Mouse (Mus musculus) liver, embryonic 15.5 days (tissue): Measurements from ENCODE around the gene Nkx2-3. TPM values are rescaled to one million over a fixed set of nuclear protein-coding genes. Genes with fewer than 3 reads are reported as not detected.

Source experiments
- ATAC-seq: fragments of 200-750 bp; cut with Nextera tagmentation; 2 replicates; pipeline ENCODE4 v1.8.0; 2017; ENCODE audit warnings: moderate number of reproducible peaks, mild to moderate bottlenecking, moderate library complexity; ENCODE audit not compliant: insufficient read depth
- H3K27ac ChIP-seq: fragments of 300-500 bp; sonication (generic); replicated peaks from 2 replicates; pipeline ENCODE4 v1.5.1; 2015; ENCODE audit warnings: mild to moderate bottlenecking, inconsistent platforms
- H3K27me3 ChIP-seq: fragments of 300-500 bp; sonication (generic); 2 replicates; pipeline ENCODE4 v1.6.1; 2015; ENCODE audit warnings: mild to moderate bottlenecking, inconsistent platforms
- H3K36me3 ChIP-seq: fragments of 300-500 bp; sonication (generic); replicated peaks from 2 replicates; pipeline ENCODE4 v1.6.1; 2015; ENCODE audit warnings: moderate library complexity, mild to moderate bottlenecking, inconsistent platforms
- H3K4me1 ChIP-seq: fragments of 300-500 bp; sonication (generic); replicated peaks from 2 replicates; pipeline ENCODE4 v1.6.1; 2015; ENCODE audit warnings: inconsistent platforms
- H3K4me2 ChIP-seq: fragments of 300-500 bp; sonication (generic); 2 replicates; pipeline ENCODE4 v1.6.1; 2015; ENCODE audit warnings: moderate library complexity, mild to moderate bottlenecking, inconsistent platforms
- H3K4me3 ChIP-seq: fragments of 300-500 bp; sonication (generic); replicated peaks from 2 replicates; pipeline ENCODE4 v1.5.1; 2015; ENCODE audit warnings: mild to moderate bottlenecking, inconsistent platforms
- H3K9ac ChIP-seq: fragments of 300-500 bp; sonication (generic); 2 replicates; pipeline ENCODE4 v1.6.1; 2015; ENCODE audit warnings: moderate library complexity, mild to moderate bottlenecking, inconsistent platforms
- H3K9me3 ChIP-seq: fragments of 300-500 bp; sonication (generic); replicated peaks from 2 replicates; pipeline ENCODE4 v1.6.1; 2016; ENCODE audit warnings: inconsistent platforms
- WGBS: fragments of 180-500 bp; shearing (Covaris S2); methylation state at CpG from one replicate; pipeline ENCODE4 v1.1.7; 2015; ENCODE audit warnings: mixed read lengths; ENCODE audit not compliant: insufficient replicate concordance; 5-methylcytosine and 5-hydroxymethylcytosine counted together
- polyA plus RNA-seq: library from polyadenylated mRNA; unstranded; fragments of >200 nt; fragmentation: Nextera tagmentation; extraction: Ambion mirVana; gene quantifications from 2 replicates; pipeline ENCODE4 v1.2.1, GENCODE M21; 2015

Nkx2-3 gene
- polyA plus RNA-seq, 1 experiment from 2014 or later: 0.14 TPM

DNA sequence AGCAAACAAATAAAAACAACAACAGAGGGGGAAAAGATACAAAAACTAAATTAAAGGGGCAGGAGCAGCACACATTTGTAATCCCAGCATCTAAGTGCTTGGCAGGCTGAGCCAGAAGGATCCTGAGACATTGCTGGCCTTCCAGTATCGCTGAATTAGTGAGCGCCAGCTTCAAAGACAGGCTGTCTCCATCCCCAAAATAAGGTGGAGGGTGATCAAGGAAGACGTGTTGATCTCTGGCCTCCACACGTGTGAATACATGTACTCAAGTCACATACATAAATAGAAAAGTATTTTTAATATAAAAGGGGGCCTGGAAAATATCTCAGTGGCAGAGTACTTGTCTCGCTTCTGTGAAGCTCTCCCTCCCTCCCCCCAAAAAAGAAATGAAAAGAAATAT is 15.1 kb upstream of the Nkx2-3 start:
- H3K9me3 ChIP-seq: no peaks in the 10 kb centered on the region
- H3K4me3 ChIP-seq: no peak overlapping the region
- WGBS: 51% methylated on average over 5 of the region's 5 CpGs
- H3K4me1 ChIP-seq: no peaks in the 10 kb centered on the region
- no peak for ATAC-seq
- H3K4me2 ChIP-seq: no peak overlapping the region
- peaks cover 98% of the 10 kb centered on the region for H3K27me3 ChIP-seq
- H3K9ac ChIP-seq: no peak overlapping the region
- H3K36me3 ChIP-seq: no peaks in the 10 kb centered on the region
- H3K27ac ChIP-seq: no peak overlapping the region

DNA sequence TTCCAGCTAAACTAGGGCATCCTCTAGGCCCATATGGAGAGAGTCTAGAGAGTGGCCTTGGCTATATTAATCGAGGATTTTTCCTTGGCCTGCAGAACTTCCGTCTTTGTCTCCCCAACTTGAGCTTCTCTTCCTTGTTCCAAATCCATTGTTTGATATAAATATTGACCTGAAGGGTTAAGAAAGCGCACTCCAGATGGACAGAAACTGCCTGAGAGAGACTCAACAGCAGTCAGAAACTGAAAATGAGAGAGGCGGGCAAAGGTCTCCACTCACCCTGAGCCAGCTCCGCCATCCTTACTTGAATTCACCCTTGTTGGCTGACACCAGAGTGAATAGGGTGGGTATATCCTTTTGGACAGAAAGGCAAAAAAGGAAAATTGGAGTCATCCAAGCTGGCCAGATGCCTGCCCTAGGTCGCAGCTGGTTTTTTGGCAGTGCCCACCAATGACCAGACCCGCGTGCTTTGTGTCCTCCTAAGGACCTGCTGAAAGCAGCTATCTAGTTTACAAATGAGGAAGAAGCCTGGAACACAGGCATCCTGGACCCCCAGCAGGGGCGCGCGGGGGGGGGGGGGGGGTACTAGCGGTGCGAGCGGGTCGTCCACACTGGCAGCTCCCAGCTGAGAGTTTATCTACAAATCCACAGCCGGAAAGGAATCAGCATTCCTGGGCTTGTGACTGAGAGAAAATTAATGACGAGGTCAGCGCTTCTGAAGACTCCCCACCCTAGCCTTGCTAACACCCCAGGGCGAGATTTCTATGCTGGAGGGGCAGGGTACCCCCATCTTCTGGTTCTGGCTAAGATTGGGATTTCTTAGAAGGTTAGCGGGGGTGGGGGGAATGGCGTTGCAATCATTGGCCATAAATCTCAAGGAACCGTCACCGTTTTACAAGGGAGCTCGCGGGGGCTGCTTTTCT is 13.1 kb upstream of the Nkx2-3 start:
- Histone ChIP-seq H3K4me1 (no peaks in the 10 kb centered on the region), H3K36me3 (no peaks in the 10 kb centered on the region), H3K4me2 (peak overlapping the region; percentile 10; the same call in 1 of the 2 replicates), H3K27me3 (peaks cover 98% of the 10 kb centered on the region), H3K9me3 (no peaks in the 10 kb centered on the region), H3K4me3 (no peak overlapping the region), H3K27ac (no peak overlapping the region), H3K9ac (no peak overlapping the region)
- 8% methylated on average over 25 of the region's 25 CpGs for WGBS
- ATAC-seq: no peak

DNA sequence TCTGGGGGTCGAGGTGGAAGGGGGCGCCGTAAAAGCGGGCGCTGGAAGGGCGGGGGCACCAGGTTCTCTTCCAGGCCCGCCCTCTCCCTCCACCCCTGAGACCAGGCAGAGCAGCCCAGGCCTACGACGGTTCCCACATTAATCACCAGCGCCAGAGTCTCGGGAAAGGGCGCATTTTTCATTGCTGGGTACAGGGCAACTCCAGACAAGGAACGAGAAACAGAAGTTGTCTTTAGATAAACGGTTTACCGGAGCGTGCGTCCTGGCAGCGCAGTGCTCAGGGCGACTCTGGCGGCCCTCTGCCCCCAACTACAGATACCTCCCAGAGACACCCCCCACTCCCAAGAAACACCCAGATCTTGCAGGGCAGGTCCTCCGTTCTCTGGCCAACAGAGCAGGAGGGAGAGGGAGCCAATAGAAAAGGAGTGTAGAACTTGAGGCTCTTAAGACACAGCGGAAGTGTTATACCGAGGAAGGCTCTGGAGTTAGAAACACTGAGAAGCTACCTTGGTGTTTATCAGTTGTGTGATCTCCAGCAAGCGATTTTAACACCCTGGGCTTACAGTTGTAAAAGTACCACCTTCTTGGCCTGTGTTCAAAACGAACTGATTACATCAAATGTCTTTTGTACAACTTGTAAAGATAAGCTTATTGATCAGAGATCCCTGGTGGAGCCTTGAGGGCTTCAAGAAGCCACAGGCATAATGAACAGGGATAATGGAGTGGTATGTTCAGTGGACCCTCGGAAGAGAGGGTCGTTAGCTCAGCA is 12.2 kb upstream of the Nkx2-3 start:
- WGBS: under 1% methylated on average over 27 of the region's 27 CpGs
- no peak; the same call in 1 of the 2 replicates for ATAC-seq
- Histone ChIP-seq H3K9ac (no peak overlapping the region), H3K4me1 (no peaks in the 10 kb centered on the region), H3K27ac (no peak overlapping the region), H3K9me3 (no peaks in the 10 kb centered on the region), H3K4me2 (peak overlapping the region; percentile 10; the same call in 1 of the 2 replicates), H3K36me3 (no peaks in the 10 kb centered on the region), H3K27me3 (peaks cover 99% of the 10 kb centered on the region), H3K4me3 (no peak overlapping the region)

DNA sequence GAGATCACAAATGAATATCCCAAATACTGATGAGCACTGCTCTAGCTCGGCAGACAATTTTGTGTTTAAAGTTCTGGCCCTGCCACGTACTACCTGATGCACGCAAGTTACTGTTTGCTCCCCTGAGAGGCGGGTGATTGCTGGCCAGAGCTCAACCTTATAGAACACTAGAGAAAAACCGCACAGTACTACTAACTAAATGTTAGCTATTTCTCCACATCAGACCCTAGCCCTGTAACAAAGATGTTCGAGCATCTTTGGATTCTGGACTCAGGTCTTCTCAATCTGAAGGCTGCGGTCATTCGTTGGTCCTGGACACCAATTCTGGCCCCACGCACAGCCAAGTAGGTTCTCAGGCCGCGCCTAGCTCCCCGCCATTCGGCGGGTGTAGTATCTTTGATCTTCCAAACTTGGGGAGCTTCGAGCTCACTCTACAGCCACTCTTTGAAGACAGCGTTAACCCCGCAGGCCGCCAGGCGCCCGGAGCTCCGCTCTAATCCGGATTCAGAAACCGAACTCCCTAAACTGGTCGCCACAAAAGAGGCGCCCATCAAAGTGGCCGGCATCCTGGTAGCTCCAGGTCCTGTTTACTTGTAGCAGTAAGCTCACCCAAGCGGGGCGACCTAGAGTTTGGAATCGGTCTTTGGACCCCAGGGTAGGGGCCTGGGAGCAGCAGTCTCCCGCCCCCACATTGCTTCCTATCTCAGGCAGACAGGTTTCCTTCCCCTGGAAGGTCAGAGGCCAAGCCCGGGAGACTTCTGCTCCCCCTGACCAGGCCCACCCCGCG is 11.4 kb upstream of the Nkx2-3 start:
- ATAC-seq: no peak
- peaks cover 99% of the 10 kb centered on the region for H3K27me3 ChIP-seq
- H3K4me2 ChIP-seq: no peak overlapping the region
- no peaks in the 10 kb centered on the region for H3K9me3 ChIP-seq
- 6% methylated on average over 33 of the region's 33 CpGs for WGBS
- H3K27ac ChIP-seq: no peak overlapping the region
- no peaks in the 10 kb centered on the region for H3K4me1 ChIP-seq
- no peak overlapping the region for H3K4me3 ChIP-seq
- H3K9ac ChIP-seq: no peak overlapping the region
- H3K36me3 ChIP-seq: no peaks in the 10 kb centered on the region

DNA sequence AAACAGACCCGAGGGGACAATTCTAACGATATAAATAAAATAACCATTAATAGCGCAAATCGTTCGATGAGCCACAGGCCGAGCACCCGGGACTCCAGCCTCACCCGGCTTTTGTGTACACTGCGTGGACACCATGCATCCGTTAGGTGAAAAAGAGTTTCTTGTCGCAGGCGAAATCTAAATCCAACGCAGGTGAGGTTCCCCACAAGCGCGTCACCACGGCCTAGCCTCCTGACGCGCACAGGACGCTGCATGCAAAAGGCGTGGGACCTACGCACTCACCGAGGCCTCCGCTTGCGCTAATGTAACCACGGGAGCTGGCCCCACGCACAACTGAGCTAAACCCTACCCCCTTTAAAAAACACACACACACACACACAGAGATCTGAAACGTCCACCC is 10.7 kb upstream of the Nkx2-3 start:
- no peak overlapping the region for H3K9ac ChIP-seq
- H3K4me3 ChIP-seq: no peak overlapping the region
- H3K4me1 ChIP-seq: no peaks in the 10 kb centered on the region
- no peak overlapping the region for H3K27ac ChIP-seq
- no peak for ATAC-seq
- H3K27me3 ChIP-seq: peaks cover 99% of the 10 kb centered on the region
- 15% methylated on average over 27 of the region's 27 CpGs for WGBS
- H3K36me3 ChIP-seq: no peaks in the 10 kb centered on the region
- no peaks in the 10 kb centered on the region for H3K9me3 ChIP-seq
- no peak overlapping the region for H3K4me2 ChIP-seq

DNA sequence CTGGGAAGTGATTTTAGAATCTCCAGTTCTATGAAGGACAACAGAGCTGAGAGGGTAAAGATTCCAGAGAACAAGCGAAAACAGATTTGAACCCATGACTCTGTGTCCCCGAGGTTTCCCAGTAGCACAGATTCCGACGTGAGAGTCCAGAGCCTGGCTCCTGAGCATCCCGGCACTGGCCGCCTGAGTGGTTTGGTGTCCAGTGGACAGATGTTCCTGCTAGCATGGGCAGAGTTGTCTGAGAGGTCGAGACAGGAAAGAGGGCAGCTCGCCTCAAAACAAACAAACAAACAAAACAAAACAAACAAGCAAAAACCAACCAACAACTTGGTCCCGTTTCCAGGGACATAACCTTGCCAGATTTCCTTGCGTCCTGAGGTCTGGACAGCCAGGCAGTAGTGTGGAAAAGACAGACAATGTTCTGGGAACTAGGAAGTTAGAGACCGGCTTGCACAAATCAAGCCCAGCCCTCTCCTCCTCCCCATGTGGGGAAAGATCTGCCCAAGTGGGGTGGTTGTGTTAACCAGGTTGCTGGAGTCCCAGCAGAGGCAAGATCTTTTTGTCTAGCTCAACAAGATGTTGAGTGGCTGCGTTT is 10.0 kb upstream of the Nkx2-3 start:
- Histone ChIP-seq H3K9ac (no peak overlapping the region), H3K36me3 (no peaks in the 10 kb centered on the region), H3K27ac (no peak overlapping the region), H3K9me3 (no peaks in the 10 kb centered on the region), H3K27me3 (peaks cover 99% of the 10 kb centered on the region), H3K4me1 (no peaks in the 10 kb centered on the region), H3K4me3 (no peak overlapping the region), H3K4me2 (no peak overlapping the region)
- ATAC-seq: no peak
- 22% methylated on average over 12 of the region's 12 CpGs for WGBS

DNA sequence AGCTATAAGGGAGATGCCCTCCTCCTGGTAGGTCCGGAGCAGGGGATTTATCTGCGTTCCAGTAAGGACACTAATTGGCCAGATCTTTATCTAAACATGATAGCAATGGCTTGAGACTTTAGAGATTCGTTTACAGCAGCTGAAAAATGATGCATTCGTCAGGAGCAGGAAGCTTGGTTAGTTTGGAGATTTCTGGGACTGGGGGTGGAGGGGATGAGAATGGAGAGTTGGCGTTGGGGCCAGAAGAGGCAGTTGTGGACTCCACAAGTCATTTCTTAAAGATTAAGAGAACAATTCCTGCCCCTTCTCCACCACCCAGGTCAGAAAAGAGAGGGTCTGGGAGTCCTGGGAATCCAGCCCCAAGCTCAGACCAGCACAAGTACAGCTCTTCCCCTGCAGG is 8.6 kb upstream of the Nkx2-3 start:
- no peaks in the 10 kb centered on the region for H3K36me3 ChIP-seq
- no peak overlapping the region for H3K27ac ChIP-seq
- H3K4me2 ChIP-seq: no peak overlapping the region
- H3K27me3 ChIP-seq: peaks cover 100% of the 10 kb centered on the region
- 23% methylated on average over 5 of the region's 5 CpGs for WGBS
- no peak overlapping the region for H3K9ac ChIP-seq
- H3K4me1 ChIP-seq: no peaks in the 10 kb centered on the region
- ATAC-seq: no peak
- H3K4me3 ChIP-seq: no peak overlapping the region
- H3K9me3 ChIP-seq: no peaks in the 10 kb centered on the region

DNA sequence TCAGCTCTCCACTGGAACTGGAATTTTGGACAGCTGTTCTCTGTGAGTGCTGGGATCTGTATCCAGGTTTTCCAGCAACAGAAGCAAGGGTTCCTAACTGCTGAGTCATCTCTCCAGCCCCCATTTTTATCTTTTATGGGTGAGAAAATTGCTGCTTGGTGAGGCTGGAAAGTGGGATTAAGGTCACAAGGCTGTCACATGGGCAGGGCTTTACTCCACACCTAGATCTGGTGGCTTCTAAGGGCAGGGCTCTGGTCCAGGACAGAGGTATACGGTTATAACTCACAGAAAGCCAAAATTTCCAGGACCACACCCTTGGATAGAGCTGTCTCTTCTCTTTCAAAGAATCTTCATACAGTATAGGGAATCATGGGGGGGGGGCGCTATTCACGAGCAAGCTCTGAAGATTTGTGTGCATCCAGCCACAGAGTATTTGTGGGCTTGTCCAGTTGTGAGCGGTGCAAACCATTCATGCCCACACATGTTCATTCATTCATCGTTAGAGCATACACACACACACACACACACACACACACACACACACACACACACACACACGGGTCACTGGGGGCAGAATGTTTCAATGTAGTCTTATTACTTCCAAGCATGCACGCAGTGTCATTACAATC is 7.5 kb upstream of the Nkx2-3 start:
- H3K9ac ChIP-seq: no peak overlapping the region
- H3K4me3 ChIP-seq: no peak overlapping the region
- no peaks in the 10 kb centered on the region for H3K36me3 ChIP-seq
- WGBS: 35% methylated on average over 7 of the region's 7 CpGs
- H3K4me1 ChIP-seq: no peaks in the 10 kb centered on the region
- ATAC-seq: no peak
- H3K9me3 ChIP-seq: no peaks in the 10 kb centered on the region
- H3K27ac ChIP-seq: no peak overlapping the region
- H3K4me2 ChIP-seq: no peak overlapping the region
- peaks cover 99% of the 10 kb centered on the region for H3K27me3 ChIP-seq

DNA sequence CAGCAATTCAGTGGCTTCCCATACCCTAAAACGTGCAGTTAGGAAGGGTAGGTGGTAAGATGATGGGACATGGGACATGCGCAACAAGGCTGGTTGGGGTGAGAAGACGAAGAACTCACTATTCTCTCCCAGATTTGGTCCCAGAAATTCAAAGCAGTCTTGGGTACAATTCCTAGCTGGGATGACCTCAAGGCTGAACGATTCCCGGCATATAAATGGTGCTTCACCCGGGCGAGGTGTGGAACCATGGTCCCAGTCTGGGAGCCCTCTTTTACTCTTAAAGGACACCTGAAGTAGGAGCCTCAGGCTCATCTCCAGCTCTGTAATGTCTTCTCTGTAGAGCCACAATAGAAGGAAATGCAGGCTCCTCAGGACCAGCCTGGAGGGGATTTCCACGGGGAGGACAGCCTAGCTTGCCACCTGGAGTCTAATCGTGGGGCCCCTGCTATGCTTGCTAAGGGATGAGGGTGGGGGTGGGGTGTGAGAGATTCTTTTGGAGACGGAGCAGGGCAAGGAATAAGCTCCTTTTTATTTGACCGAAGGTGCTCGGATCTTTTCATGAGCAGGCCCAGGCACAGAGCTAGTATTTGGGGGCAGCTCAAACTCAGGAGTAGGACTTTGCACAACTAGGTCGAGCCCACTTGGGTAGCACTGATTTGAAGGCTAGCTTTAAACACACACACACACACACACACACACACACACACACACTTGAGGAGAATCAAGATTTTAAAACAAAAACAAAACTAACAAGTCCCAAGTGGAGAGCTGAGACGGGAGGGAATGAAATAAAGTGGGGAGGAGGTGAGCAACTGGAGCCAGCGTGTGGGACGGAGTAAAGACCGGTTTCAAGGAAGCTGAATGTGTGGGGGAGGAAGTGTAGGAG is 6.2 kb upstream of the Nkx2-3 start:
- H3K36me3 ChIP-seq: no peaks in the 10 kb centered on the region
- no peak overlapping the region for H3K4me2 ChIP-seq
- peaks cover 99% of the 10 kb centered on the region for H3K27me3 ChIP-seq
- ATAC-seq: no peak
- no peak overlapping the region for H3K4me3 ChIP-seq
- H3K9ac ChIP-seq: no peak overlapping the region
- no peaks in the 10 kb centered on the region for H3K9me3 ChIP-seq
- no peaks in the 10 kb centered on the region for H3K4me1 ChIP-seq
- 15% methylated on average over 17 of the region's 17 CpGs for WGBS
- H3K27ac ChIP-seq: no peak overlapping the region
